Mouse (Mus musculus): ENCODE data around the gene Zfp148.
"Not testable (repeated sequence)": the region's sequence is repeated elsewhere in the genome, so short reads cannot be mapped to it uniquely, and the experiment has no call there.

Zfp148 gene

DNA sequence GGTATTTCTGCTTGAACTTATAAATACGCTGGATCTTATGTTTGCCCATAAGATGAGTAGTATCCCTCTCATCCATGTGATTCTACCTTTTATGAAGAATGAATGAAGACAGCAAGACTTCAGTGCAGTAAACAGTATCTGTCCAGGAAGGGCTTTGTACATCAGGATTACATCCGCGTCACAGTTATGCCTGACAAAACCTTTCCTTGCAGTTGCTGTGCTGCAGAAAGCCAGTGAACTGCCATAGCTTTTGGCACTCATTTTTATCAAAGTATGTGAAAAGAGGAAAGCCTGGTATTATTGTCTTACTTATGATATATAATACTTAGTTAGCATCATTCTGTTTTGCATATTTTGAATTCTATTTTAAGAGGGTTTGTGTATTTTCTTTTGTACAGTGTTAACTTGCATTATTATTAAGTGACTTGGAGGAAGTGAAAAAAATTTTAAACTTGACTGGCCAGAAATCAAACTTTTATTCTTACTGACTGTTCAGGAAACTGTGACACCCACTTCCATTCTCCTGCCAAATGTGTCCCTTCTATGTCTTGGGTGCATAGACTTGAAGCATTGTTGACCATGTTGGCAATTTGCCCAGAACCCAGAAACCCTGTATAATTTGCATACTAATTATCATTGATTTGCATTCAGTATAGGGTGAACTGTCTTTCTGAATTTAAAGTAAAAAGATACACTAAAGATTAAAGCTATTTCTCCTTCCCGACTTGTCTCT is 84.0 kb downstream of the Zfp148 start:
- DNase-seq: no peak

DNA sequence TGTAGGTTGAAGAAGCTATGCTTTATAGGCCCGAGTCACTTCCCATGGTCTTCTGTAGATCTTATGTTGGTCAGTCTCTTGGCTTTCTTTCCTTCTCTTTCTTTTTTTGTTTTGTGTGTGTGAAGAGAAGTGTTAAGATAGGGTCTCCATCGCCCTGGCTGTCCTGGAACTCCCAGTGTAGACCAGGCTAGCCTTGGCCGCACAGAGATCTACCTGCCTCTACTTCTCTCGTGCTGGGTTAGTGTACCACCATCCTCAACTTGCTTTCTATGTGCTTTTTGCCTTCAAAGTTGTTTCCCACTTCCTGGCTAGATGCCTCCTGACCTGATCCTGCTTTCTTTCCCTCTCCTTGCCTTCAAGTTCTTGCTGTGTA is 84.6 kb downstream of the Zfp148 start:
- no peak for DNase-seq

DNA sequence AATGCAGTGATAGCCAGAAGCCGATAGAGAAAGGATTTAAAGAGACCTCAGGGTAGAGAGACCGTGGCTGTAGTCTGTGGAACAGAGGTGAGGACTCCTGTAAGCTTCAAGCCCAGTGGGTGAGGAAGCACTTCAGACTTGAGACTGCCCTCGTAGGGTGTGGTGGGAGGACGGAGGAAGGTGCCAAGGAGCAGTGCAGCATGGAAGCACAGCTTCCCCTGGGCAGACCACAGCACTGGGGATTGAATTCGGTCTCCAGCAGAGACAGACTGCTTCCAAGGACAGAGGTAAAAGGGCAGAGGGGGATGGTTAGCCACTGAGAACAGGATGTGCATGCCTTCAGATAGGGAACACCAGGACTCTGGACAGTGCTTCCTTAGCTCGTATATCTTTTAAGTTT is 86.8 kb downstream of the Zfp148 start:
- no peak for DNase-seq

DNA sequence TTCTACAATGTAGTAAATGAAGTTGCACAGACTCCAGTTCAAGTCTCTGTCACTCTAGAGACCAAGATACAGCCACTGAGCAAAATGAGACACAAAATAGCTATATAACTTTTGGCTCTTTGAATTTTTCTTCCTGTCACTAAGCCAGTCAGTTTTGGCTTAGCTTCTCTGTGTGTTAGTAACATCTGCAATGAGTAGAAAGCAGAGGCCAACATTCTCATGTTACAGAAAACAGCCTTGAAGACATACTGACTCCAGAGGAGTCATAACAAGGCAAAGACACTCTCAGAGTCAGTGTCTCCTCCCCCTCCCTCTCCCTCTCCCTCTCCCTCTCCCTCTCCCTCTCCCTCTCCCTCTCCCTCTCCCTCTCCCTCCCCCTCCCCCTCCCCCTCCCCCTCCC is 89.3 kb downstream of the Zfp148 start:
- DNase-seq: no peak

DNA sequence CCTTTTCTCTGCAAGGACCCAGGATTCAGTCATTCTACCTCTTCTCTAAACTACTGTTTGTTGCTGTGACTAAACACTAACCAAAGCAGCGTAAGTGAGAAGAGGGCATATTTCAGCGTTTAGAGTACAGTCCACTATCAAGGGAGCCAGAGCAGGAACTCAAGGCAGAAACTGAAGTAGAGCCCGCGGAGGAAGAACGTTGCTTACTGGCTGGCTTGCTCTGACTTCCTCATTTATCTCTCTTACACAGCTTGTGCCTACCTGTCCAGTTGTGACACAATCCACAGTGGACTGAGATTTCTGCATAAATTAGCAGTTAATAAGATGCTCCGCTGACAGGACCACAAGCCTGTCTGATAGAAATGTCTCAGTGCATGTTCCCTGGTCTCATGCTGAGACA is 93.7 kb downstream of the Zfp148 start:
- DNase-seq: no peak

DNA sequence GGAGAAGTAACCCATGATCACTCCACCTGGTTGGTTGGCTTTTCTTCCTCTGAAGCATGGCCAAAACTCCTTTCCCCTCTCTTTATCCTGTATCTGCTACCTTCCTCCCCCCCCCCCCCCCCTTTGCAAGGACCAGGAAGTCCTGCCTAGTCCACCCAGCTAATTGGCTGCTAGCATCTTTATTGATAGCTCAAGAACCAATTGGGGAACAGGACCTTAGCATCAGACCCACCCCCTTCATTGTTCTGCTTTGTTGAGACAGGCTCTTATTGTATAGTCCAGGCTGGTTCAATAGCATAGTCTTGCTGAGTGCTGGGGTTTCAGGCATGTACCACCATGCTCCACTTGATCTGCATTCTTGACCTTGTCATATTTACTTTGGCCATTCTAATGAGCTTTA is 99.3 kb downstream of the Zfp148 start:
- no peak for DNase-seq

DNA sequence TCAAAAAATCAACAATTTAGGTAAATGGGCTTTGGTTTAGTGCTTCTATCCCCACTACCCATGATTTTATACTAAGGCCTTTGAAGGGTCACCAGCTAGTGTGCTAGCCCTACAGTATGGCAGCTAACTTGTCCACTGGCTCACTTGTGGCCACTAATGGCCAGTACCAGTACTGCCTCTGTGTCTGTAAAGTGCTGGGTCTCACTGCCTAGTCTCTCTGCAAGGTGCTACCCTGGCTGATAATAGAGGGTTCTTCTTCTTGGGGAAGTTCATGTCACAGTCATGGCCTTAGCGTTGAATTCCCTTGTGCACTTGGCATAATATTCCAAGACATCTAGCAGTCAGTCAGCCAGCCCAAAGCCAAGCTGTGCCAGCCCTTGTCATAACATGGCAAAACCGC is 100.5 kb downstream of the Zfp148 start:
- DNase-seq: peak; percentile 10 to 22

DNA sequence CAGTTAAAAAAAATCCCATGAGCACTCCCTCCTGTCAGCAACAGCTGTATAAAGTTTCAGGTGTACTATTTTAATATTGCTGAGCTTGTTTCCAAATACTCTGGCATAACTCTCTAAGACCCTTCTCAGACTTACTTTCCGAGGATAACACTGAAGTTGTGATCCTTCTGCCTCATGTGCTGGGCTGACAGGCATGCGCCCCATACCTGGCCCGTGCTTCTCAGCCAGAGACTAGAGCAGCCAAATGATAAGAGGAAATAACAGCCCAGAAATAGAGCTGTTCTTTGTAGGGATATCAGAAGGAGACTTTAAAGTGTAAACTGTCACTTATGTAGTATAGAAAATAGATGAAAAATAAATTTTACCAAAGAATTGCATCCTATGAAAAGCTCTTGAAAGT is 101.7 kb downstream of the Zfp148 start:
- no peak for DNase-seq

DNA sequence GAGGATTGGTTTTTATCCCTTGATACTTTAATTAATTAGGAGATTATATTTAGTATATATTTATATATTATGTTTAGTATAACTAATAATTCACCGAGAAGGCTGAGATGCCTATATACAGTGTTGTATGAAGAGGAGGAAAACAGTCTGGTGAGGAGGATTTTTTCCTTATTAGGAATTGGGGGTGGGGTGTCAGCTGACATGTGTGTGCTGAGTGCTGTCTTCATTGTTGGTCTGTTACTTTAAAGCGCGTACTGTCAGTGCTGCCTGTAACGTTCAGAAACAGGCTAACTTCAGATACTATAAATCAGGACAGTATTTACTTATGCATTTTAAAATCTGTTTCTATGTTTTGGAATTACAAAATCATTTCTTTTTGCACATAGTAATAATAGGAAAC is 107.1 kb downstream of the Zfp148 start:
- no peak for DNase-seq

DNA sequence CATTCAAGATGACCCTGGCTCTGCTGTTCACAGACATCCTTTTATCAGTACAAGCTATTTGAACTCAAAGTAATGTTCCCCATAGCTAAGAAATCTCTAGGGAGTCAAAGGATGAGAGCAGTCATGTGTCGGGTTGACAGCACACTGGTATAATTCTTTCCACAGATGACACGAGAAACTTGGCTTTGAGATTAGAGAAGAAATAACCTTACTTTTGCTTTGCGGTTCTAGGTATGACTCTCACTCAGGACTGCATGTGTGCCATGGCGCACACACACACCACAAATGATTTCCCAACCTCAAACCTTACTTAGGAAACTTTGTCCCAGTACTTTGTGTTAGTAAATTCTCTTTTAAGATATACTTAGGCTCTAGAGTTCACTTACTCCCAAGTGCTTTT is 113.7 kb downstream of the Zfp148 start:
- DNase-seq: no peak

DNA sequence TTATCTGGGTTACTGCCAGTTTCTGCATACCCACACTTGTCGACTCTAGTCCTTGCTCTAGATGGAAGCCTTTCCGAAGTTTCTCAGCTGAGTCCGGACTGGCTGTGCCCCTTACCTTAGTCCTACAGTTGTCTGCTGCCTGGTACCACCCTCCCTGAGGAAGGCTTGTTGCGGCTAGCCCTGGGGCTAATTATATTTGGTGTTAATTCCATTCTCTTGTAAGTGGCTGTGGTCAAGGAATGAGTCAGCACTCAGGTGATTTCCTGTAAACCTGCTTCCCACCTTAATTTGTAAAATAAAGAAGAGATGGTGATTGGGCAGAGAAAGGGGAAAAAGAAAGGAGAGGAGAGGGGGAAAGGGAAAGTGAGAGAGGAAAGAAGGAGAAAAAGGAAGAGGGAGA is 127.4 kb downstream of the Zfp148 start:
- no peak for DNase-seq

DNA sequence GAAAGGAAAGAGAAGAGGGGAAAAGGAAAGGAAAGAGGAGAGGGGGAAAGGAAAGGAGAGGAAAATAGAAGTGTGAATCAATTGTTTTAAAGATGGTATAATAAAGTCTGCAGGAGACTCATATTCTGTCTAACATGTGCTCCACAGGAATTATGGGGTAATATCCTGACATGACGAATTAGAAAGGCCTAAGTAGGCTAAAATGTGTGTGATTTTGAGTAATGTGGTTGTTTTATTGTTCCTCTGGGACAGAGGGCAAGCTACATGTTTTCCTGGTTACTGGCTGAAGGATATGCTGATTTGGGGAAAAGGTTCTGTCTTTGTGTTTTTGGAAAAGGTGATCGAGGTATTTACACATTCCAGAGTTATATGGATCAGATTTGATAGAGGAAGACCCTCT is 128.6 kb downstream of the Zfp148 start:
- DNase-seq: not testable (repeated sequence)

DNA sequence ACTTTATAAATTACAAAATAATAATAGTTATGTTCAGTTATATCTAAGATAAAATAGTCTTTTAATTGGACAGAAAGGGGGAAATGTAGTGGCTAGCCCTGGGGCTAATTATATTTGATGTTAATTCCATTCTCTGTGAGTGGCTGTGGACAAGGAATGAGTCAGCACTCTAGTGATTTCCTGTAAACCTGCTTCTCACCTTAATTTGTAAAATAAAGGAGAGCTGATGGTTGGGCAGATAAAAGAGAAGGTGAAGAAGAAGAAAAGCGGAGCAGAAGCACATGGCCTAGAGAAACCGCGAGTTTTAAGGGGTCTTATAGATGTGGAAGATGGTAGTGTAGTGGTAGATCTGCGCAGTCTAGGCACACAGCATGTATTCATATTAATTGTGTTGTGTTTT is 130.2 kb downstream of the Zfp148 start:
- not testable (repeated sequence) for DNase-seq

DNA sequence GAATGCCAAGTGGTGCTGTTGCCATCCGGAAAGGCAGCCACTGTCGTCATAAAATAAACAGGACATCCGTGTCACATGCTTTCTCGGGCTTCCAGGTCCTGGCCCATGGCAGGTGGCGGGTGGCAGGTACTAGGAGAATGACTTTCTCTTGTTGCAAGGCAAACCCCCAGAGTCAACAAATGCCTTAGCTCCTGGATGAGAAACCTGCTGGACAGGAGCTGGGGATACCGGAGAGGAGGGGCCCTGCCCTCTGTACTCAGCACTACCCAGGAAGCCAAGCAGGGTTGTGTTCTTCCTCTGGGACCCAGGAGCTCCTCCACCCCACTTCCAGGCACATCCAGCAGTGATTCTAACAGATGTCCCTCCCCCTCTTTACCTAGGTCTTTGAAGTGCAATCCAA is 131.9 kb downstream of the Zfp148 start:
- no peak for DNase-seq

DNA sequence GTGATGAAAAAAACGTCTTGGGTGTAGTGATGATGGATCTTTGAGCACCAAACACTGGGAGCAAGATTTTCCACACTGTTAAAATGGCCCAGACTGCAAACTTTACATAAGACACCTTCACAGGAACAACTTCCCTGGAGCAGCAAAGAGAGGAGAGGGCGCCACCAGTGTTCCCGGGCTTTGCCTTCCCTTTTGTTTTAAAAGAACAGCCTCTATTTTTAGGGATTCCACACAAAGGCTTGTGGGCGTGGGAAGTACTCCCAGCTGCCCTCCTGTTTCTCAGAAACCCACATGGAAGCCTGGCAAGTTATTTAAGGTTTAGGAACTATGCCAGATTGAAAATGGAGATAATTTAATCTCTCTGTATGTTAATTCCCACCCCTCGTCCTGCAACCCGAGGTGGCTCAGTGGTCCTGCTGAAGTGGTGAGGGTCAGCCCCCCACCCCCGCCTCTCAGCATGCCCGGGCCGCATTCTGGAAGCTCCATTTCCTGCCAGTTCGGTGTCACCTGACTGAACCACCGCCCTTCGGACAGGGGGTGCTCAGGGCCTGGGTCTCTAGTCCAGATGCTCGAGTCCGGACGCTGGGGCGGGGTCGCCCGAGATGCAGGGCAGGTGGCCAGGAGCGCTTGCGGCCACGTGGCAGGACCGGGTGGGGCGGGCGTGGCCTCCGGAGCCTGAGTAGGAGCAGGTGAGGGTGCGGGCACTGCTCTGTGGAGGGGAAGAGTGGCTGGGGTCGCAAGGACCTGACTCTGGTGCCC is 136.3 kb downstream of the Zfp148 start, which contains the start of gene Slc12a8:
Slc12a8 (plus strand) TSS at position 522 of the 759 bp plus-strand sequence.
- DNase-seq: peak in 1 of 2 experiments; percentile 16

DNA sequence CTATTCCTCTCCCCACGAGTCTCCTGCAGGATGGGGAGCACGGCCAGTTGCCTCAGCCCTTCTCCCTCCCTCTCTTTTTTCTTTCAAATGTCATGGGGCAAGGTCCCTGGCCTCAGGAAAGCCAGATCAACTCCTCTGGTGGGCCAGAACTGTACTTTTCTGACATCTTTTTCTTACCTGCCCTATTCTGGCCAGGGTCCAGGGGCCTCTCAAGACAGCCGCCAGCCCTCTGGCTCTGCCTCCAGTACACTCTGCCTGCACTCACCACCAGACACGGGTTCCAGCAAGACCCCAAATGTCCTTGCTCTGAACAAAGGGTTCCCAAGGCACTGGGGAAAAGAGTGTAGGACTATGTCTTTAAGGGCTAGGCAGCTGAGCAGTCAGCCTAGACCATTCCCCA is 137.0 kb downstream of the Zfp148 start:
- DNase-seq: no peak

DNA sequence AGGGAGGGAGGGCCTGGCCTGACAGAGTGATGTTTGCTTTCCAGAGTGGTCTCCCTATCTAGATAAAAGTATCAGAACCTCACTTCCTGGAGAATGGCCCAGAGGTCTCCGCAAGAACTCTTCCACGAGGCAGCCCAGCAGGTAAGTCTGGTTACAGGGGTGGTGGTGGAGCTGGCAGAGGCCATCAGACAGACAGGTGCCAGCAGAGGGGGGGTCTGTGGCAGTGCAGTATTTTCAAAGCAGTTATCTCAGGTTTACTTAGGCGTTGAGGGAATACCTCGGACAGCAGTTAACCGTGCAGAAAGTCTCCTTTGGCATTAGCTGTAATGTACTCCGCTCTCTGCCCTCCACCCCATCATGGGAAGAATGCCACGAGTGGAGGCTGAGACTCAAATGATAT is 137.6 kb downstream of the Zfp148 start:
- no peak for DNase-seq

DNA sequence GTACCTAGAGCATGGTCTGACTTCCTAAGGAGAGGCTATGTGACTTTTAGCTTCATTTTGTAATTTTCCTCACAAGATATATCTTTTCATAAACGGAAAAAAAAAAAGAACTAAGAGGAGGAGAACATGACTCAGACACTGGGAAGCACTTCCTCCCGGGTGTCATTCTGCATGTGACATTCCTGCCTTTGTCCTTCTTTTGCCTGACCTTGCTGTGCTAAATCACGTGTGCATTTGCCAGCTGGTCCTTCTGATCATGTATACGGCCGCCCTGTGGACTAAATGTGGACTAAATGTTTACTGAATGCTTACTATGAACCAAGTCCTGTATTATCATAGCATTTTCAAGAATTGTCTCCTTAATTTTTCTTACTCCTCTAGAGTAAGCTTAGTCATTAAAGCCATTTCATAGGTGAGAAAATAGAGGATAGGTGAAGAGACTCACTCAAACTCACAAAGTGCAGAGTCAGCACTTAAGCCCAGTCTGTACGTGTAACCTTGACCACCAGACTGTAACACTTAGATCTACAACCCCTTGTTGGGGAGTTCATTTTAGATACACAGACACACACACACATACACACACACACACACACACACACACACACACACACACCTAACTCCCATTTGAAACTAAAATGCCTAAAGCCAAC is 139.4 kb downstream of the Zfp148 start:
- no peak for DNase-seq

DNA sequence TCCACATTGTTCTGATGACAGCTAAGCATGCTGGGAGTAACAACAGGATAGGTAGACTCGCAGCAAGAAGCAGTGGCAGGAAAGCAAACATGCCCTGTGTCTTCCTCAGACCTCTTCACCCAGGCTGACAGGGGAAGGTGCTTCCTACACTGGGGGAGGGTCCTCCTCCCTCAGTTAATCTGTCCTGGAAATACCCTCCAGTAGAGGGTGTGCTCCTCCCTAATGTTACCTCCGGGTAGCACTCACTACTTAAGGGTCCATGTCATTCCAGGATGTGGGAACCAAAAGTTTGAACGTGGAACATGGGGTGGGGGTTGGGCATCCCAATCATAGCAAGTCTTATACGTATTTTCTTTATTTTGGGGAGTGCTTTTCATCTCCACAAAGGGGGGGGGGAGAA is 141.9 kb downstream of the Zfp148 start:
- DNase-seq: no peak

DNA sequence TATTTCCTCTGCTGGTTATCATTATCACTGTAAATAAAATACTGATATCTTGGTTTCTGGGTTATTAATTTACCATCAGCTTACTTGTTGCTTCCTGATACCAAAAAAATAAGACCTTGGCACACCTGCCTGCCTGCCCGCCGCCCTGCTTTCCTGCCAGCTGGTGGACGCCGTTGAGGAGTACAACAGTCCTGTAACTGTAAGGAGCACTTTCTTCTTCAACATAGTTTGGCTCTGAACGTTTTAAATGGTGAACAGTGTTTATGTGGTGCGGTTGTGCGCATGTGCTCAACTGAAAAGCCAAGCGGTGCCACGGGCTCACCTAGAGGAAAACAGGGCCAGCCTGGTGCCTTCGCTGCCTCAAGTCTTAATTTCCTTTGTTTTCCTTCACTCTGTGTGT is 142.9 kb downstream of the Zfp148 start:
- no peak for DNase-seq

DNA sequence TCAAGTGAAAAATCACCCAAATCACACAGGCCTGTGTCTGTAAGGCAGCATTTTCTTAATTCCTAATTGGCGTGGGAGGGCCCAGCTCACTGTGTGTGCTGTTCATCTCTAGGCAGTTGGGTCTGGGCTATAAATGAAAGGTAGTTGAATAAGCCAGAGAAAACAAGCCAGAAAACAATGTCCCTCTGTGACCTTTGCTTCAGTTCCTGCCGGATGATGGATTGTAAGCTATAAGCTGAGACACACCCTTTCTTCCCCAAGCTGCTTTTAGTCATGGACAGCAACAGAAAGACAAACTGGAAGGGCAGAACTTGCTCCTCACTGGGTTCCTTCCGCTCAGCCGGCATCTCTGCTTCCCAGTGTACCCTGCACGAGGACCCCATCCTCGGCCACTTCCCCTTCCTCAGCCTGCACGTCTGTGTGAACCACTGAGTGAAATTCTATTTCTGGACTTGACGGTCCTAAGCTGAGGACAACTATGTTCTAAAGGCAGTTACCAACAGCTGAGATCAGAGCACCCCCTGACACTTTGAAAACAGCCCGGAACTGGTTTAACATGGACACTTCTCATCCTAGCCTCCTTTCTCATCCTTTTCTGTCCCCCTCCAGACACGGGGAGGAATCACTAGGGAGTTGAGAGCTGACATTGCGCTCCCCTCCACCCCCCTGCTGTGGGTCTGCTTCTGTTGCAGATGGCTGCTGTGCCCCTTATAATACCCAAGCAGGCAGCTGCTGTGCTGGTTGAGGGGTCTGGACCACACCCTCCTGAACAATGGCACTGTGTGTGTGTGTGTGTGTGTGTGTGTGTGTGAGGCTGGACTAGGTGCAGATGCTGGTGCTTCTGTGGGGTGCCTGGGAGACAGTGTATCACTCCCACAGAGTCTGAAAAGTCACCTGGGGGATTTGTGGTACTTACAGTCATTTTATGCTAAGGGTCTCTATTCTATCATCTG is 149.1 kb downstream of the Zfp148 start:
- DNase-seq: no peak

DNA sequence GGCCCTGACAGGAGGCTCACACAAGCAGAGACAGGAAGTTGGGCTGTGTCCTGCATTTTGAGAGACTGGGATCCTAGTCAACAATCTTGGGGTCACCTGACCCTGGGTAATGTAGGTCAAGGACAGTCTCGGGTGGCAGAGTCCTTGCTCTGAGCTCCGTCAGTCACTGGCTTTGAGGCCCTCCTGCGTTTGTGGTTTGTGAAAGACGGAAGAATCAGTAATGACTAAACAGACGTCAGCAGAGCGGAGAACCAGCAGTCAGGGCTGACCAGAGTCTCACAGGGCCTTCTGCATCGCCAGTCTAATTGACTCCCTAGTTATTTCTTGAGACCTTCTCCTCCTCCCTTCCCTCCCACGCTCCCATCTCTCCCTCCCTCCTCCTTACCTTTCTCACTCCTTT is 150.5 kb downstream of the Zfp148 start:
- DNase-seq: no peak

DNA sequence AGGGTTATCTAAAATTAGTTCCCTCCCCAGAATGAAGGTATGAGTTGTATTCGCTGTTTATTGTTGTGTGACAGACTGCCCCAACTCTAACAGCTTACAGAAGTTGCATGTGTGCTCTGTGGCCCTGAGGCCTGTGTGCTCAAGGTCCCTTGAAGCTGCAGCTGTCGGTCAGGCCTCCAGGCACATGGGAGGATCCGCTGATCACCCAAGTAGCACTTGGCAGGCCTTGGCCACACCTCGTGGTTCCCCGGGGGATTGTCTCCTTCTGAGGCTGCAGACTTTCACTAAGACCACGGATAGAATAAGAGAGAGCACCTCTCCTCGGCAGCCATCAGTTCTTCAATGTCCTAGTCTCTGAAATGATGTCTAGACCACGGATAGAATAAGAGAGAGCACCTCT is 155.8 kb downstream of the Zfp148 start:
- DNase-seq: no peak
